Mouse (Mus musculus): ENCODE measurements at regions not wholly inside any gene's neighbourhood (a gene's known extent, or its start where the extent isn't known, plus 50 kb on each side); places are given as distances from the start of the nearest gene placed in this dataset.

DNA sequence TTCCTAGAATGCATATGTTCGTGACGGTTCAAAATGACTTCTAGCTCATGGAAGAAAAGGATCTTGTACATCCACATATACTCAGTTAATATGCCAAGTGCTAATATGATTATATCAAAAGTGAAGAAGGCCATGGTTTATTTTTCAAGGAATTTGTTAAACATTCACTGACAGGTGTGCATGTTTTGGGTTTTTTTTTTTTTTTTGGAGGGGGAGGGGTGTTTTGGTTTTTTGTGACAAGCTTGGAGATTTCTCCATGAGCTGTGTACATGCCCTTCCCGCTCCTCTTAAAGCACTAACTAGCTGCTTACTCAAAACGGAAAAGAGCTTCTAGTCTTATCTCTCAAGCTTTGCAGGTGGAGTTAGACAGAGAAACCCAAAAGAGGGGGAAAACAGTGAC, 187.1 kb upstream of the Atp2b1 start:
- DNase-seq = no peak

GRCm38 (mm10) chr10:98728396-98729030, 185.7 kb upstream of the Atp2b1 start:
- DNase-seq = no peak

- DNase-seq = no peak
Measured at GRCm38 (mm10) chr10:98733950-98734585, 180.1 kb upstream of the Atp2b1 start.

- no peak for DNase-seq
Measured at GRCm38 (mm10) chr10:98740507-98741147, 173.6 kb upstream of the Atp2b1 start.

DNA sequence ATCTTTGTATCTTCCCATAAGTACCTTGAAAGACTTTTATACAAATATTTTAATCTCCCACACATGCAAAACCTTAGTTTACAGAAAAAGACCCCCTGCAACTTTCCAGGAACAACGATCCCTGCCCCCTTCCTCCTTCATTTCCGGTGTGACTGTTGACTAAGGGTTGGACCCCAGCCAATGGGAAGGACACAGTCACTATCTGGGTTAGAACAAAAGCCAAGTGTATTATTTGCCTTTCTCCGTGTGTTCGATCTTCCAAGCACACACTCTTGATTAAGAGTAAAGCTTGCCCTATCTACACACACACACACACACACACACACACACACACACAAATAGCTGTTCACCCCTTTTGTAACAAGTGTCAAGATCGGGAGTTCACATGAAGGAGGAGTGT, 172.8 kb upstream of the Atp2b1 start:
- no peak for DNase-seq

DNA sequence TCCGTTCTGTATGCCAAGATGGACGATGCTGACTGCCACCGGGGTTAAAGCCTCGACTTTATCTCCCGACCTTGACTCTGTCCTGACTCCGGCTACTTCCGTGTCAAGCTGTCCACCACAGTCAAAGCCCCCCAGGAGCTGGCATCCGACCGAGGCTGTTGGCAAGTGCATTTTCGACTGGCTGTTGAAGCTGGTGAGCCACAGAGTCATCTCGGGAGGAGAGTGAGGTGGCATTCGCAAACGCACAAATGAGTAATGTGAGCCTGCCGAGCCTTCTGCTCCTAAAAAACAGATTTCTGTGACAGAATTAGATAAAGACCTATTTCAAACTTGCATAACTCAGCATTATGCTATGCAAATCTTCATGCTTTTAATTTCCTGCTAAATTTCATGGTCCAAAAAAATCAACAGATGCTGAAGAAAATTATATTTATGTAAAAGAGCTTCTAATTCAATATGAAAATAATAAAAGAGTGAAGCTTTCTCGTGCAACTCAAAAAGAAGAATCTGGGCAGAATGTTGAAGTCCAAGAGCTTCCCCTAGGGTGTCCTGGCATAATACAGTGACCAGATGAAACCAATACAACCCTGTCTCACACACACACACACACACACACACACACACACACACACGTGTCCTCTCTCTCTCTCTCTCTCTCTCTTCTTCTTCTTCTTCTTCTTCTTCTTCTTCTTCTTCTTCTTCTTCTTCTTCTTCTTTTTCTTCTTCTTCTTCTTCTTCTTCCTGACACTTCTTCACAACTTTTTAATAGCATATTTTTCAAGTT, 171.2 kb upstream of the Atp2b1 start:
- no peak for DNase-seq

GRCm38 (mm10) chr10:98744246-98744645, 170.0 kb upstream of the Atp2b1 start:
- DNase-seq = peak; percentile 10

- no peak for DNase-seq
Measured at GRCm38 (mm10) chr10:98744662-98745061, 169.5 kb upstream of the Atp2b1 start.

- no peak for DNase-seq
Measured at GRCm38 (mm10) chr10:98745409-98745808, 168.8 kb upstream of the Atp2b1 start.

DNA sequence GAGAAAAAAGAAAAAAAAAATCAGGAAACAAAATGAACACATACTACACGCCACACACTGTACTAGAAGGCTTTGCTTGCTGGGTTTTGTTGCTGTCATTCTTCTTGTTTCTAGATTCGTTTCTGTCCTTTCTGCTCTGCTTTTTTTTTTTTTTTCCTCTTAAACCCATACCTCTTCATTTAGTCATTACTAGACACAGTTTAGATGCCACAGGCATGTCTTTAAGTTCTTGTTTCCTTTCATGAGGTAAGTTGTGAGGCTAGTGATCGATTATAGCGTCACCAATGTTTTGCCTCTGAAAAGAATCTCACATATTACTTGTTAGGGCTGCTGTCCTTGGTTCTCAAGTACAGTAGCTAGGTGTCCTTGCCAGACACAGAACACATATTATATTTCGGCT, 168.3 kb upstream of the Atp2b1 start:
- no peak for DNase-seq

- DNase-seq = no peak
Measured at GRCm38 (mm10) chr10:98748856-98749583, 165.2 kb upstream of the Atp2b1 start.

DNA sequence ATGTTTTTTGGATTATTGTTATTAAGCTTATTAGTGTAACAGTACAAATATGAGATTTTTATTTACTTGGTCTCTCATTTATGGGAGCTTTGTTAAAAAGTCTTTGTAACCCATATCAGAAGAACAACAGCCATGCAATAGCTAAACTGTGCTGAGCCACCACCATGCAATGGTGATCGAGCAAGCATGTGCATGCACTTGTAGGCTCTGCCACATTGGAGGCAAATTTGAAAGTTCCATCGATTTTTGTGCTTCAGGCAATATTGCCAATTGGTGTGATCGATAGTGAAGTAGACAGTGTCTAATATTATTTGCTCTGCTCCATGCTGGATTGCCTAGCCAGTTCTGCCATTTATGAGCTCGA, 164.6 kb upstream of the Atp2b1 start:
- no peak for DNase-seq

DNA sequence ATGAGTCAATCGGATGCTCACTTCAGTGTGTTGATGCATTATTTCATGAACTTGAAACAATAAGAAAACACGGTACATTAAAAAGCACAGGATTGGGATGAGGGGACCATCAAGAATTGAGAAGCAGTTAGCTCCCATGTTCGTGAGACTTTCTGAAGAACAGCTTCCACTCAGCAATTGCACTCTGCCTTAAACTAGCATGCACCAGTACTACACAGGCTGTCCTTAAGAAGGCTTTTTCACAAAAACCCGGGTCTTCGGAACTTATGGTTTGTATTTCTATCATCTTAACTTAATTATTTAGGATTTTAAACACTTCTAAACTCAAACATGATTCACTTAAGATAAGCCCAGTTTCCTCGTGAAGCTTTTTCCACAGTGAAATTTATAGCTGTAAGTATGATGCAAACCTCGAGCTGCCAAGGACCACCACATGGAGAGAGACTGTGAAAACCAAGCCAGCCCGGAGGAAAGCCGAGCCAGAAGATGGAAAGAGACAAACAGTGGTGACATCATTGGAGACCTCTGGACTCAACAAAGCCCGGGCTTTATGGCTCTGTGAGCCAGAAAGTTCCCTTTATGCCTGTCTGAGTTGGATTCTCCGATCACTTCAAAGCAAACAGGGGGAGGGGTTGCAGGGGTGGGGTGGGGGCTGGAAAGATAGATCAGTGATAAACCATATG, 162.7 kb upstream of the Atp2b1 start:
- no peak for DNase-seq

DNA sequence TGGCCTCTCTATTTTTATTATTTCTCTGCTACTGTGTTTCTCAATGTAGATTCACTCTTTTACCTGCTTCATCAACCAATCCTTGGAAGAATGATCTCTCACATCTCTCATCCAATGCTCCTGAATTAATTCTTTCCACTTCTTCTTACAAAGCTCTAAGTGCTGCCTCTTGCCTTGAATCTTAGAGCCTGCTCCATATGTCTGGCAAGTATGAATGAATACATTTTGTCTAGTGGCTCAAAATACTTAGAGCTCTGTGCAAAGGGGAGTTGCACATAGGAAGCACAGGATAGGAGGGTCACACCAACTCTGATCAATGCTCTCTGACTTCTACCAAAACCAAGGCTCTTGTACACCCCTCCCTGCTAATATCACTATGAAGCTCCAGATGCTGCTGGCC, 153.1 kb upstream of the Atp2b1 start:
- no peak for DNase-seq

DNA sequence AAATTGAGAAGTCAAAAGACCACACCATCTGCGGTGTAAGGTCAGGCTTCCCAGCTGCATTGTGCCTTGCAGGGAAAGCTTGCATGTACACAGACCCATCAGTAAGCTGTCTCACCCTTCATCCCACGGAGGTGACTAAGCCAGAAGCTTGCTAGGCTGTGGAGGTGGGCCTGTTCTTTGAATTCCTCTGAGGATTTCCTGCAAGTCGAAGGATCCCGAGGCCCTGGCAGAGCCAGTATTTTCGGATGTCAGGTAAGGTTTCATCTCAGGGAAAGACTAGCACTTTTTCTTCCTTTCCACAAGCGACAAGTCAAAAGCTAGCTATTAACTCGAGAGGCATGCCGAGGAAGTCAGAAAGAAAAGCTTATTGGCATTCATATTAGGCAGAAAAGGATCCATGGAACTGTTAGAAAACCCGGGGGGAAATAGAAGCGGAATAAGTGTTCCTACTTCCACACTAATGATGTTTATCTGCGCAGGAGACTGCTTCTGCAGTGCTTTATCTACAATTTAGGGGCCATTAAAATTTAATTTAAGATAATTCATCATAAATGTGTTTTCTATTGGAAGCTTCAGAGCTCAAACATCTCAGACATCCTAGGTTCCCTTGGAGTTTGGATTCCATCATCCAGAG, 148.3 kb upstream of the Atp2b1 start:
- DNase-seq = no peak

- DNase-seq = no peak
Measured at GRCm38 (mm10) chr10:98779783-98780182, 134.4 kb upstream of the Atp2b1 start.

- no peak for DNase-seq
Measured at GRCm38 (mm10) chr10:98780938-98781337, 133.3 kb upstream of the Atp2b1 start.

DNA sequence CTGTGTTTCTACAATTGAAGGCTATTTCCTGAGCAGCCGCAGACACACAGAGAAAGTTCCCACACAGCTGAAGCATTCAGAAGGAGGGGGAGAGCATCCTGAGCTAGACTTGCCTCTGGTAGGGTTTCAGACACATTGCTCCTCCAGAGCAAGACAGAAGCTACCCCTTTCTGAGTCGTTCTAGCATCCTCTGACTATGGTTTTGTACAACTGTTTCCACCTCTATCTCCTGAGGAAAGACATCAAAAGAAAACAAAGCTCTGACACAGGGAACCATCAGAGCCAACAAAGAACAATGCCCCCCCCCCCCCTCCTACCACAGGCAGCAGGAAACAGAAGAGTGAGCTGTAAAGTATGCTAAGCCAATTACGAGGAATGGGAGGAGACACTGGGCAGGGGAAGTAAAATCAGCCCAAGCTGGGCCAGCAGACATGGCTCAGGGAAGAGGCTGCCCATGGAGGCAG, 132.3 kb upstream of the Atp2b1 start:
- peak; percentile 14 for DNase-seq

DNA sequence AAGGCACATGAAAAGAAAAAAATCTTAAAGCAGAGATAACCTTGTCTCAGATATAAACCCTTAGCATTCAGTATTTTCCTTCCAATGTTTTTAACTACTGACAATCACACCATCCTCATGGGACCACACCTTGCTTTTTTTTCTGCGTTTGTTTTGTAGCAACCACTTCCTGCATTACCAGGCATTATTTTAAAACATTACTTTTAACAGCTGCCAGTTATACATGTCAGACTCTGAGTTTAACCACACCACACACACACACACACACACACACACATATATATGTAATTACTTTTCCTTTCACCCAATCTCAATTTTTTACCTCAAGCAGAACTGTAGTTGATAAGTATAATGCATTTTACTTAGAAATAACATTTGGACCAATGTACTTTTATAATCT, 128.8 kb upstream of the Atp2b1 start:
- DNase-seq = no peak

- DNase-seq = no peak
Measured at GRCm38 (mm10) chr10:98786089-98786488, 128.1 kb upstream of the Atp2b1 start.

- DNase-seq = no peak
Measured at GRCm38 (mm10) chr10:98789763-98790162, 124.4 kb upstream of the Atp2b1 start.

DNA sequence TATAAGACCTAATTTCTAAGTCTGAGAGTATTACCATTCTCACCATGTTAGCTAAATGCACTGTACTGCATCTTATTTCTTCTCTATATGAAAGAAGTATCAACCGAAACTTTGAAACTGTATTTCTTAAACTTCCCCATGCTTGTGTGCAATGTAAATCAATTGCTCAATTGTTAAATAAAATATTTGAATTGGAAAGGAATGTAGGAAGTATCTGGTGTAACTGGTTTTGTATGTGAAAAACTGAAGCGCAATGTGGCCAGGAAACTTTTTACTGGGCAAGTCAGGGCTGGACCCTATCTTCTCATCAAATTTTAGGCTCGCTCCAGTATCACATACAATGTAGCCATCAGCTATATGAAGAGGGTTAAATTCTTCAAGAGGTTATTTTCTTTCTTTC, 123.8 kb upstream of the Atp2b1 start:
- DNase-seq = no peak
